Mouse (Mus musculus) heart, embryonic 15.5 days (tissue): ENCODE measurements at regions not wholly inside any gene's neighbourhood (a gene's known extent, or its start where the extent isn't known, plus 50 kb on each side); places are given as distances from the start of the nearest gene placed in this dataset.

Experiments used
- ATAC-seq: fragments of 200-750 bp; cut with Nextera tagmentation; replicated peaks from 2 replicates; pipeline ENCODE4 v1.8.0; 2017; ENCODE audit warnings: low read depth, moderate TSS enrichment; ENCODE audit not compliant: insufficient number of reproducible peaks, insufficient read depth, low FRiP score
- H3K27ac ChIP-seq: fragments of 300-500 bp; sonication (generic); 2 replicates; pipeline ENCODE4 v1.5.1; 2015; ENCODE audit warnings: mild to moderate bottlenecking, inconsistent platforms
- H3K27me3 ChIP-seq: fragments of 300-500 bp; sonication (generic); 2 replicates; pipeline ENCODE4 v1.6.1; 2015; ENCODE audit warnings: inconsistent platforms
- H3K36me3 ChIP-seq: fragments of 300-500 bp; sonication (generic); 2 replicates; pipeline ENCODE4 v1.6.1; 2015; ENCODE audit warnings: mild to moderate bottlenecking, inconsistent platforms
- H3K4me1 ChIP-seq: fragments of 300-500 bp; sonication (generic); replicated peaks from 2 replicates; pipeline ENCODE4 v1.6.1; 2015; ENCODE audit warnings: inconsistent platforms
- H3K4me2 ChIP-seq: fragments of 300-500 bp; sonication (generic); 2 replicates; pipeline ENCODE4 v1.6.1; 2015; ENCODE audit warnings: inconsistent platforms, mild to moderate bottlenecking, moderate library complexity
- H3K4me3 ChIP-seq: fragments of 300-500 bp; sonication (generic); 2 replicates; pipeline ENCODE4 v1.5.1; 2015; ENCODE audit warnings: mild to moderate bottlenecking, inconsistent platforms
- H3K9ac ChIP-seq: fragments of 300-500 bp; sonication (generic); 2 replicates; pipeline ENCODE4 v1.6.1; 2015; ENCODE audit warnings: mild to moderate bottlenecking, inconsistent platforms
- H3K9me3 ChIP-seq: fragments of 300-500 bp; sonication (generic); replicated peaks from 2 replicates; pipeline ENCODE4 v1.6.1; 2016; ENCODE audit warnings: inconsistent platforms
- WGBS: fragments of 180-500 bp; shearing (Covaris S2); methylation state at CpG from one replicate; pipeline ENCODE4 v1.1.7; 2015; ENCODE audit warnings: mixed read lengths; 5-methylcytosine and 5-hydroxymethylcytosine counted together

- H3K4me3 ChIP-seq: no peak overlapping the region
- WGBS: 84% methylated on average over 10 of the region's 10 CpGs
Observed at GRCm38 (mm10) chr13:54285968-54286367, 85.2 kb upstream of the Cplx2 start.

GRCm38 (mm10) chr13:54286616-54287015, 84.5 kb upstream of the Cplx2 start:
- Histone ChIP-seq H3K4me3 (no peak overlapping the region), H3K4me1 (peaks cover 12% of the 10 kb centered on the region), H3K9ac (no peak overlapping the region), H3K4me2 (no peak overlapping the region), H3K27ac (no peak overlapping the region), H3K36me3 (no peaks in the 10 kb centered on the region), H3K27me3 (peaks cover 15% of the 10 kb centered on the region), H3K9me3 (no peaks in the 10 kb centered on the region)
- WGBS: 83% methylated on average over 11 of the region's 11 CpGs
- ATAC-seq: no peak

More at GRCm38 (mm10) chr13:54285968-54286367, 85.2 kb upstream of the Cplx2 start:
- Histone ChIP-seq H3K4me2 (no peak overlapping the region), H3K27ac (no peak overlapping the region), H3K36me3 (no peaks in the 10 kb centered on the region), H3K9ac (no peak overlapping the region), H3K9me3 (no peaks in the 10 kb centered on the region), H3K4me1 (peaks cover 13% of the 10 kb centered on the region), H3K27me3 (peaks cover 22% of the 10 kb centered on the region)
- no peak for ATAC-seq

GRCm38 (mm10) chr13:54290066-54290465, 81.1 kb upstream of the Cplx2 start:
- no peak overlapping the region for H3K9ac ChIP-seq
- no peak overlapping the region for H3K4me3 ChIP-seq
- H3K27ac ChIP-seq: no peak overlapping the region
- H3K4me1 ChIP-seq: no peaks in the 10 kb centered on the region
- no peaks in the 10 kb centered on the region for H3K36me3 ChIP-seq
- no peaks in the 10 kb centered on the region for H3K9me3 ChIP-seq
- ATAC-seq: no peak
- 0 out of 2 replicates have a peak, but pooled peaks cover 8% of the 10 kb centered on the region for H3K27me3 ChIP-seq
- WGBS: 89% methylated on average over 9 of the region's 9 CpGs
- H3K4me2 ChIP-seq: no peak overlapping the region

DNA sequence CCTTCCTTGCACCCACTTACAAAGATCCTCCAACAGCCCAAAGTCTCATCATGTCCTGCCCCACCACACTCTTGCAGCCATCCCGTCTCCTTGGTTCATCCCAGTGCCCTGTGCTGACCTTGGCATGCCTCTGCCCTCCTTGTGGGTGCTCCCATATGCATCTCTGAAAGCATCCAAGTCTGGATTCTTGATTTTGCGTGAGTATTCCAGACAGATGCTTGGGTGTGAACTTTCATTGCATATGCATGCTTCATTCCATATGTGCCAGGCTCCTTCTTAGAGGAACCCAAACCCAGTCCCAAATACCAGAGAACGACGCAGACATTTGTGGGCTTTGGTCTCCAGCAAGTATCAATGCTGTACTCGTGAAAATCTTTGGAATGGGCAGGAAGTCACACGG, 78.8 kb upstream of the Cplx2 start:
- ATAC-seq: no peak
- Histone ChIP-seq H3K36me3 (no peaks in the 10 kb centered on the region), H3K9ac (no peak overlapping the region), H3K27me3 (no peaks in the 10 kb centered on the region), H3K4me3 (no peak overlapping the region), H3K4me1 (no peaks in the 10 kb centered on the region), H3K4me2 (no peak overlapping the region), H3K9me3 (no peaks in the 10 kb centered on the region), H3K27ac (no peak overlapping the region)
- 76% methylated on average over 6 of the region's 6 CpGs for WGBS

DNA sequence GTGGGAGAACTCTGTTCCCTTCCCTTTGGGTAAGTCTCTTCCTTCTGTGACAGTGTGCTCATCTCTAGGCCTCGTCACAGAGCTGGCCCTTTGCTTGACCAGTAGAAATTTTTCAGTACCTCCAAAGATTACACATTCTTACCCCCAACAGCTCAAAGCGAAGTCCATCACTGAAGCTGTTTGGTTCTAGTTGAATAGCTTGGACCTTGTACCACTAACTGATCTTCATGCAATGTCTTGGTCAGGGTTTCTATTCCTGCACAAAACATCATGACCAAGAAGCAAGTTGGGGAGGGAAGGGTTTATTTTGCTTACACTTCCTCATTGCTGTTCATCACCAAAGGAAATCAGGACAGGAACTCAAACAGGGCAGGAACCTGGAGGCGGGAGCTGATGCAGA, 78.1 kb upstream of the Cplx2 start:
- Histone ChIP-seq H3K9ac (no peak overlapping the region), H3K36me3 (no peaks in the 10 kb centered on the region), H3K4me1 (no peaks in the 10 kb centered on the region), H3K4me3 (no peak overlapping the region), H3K27ac (no peak overlapping the region), H3K4me2 (no peak overlapping the region), H3K27me3 (no peaks in the 10 kb centered on the region), H3K9me3 (no peaks in the 10 kb centered on the region)
- no peak for ATAC-seq
- WGBS: 82% methylated on average over 3 of the region's 3 CpGs

- Histone ChIP-seq H3K4me2 (no peak overlapping the region), H3K9ac (no peak overlapping the region), H3K27ac (no peak overlapping the region), H3K27me3 (no peaks in the 10 kb centered on the region), H3K9me3 (no peaks in the 10 kb centered on the region), H3K36me3 (no peaks in the 10 kb centered on the region), H3K4me1 (no peaks in the 10 kb centered on the region), H3K4me3 (no peak overlapping the region)
- ATAC-seq: no peak
- 73% methylated on average over 5 of the region's 5 CpGs for WGBS
Observed at GRCm38 (mm10) chr13:54295475-54296259, 75.5 kb upstream of the Cplx2 start.

GRCm38 (mm10) chr13:54296260-54296555, 74.9 kb upstream of the Cplx2 start:
- no peak overlapping the region for H3K4me2 ChIP-seq

GRCm38 (mm10) chr13:54298851-54299250, 72.3 kb upstream of the Cplx2 start:
- Histone ChIP-seq H3K4me1 (peaks cover 13% of the 10 kb centered on the region), H3K4me2 (no peak overlapping the region), H3K36me3 (no peaks in the 10 kb centered on the region), H3K27ac (no peak overlapping the region), H3K4me3 (no peak overlapping the region), H3K9me3 (no peaks in the 10 kb centered on the region), H3K27me3 (no peaks in the 10 kb centered on the region), H3K9ac (no peak overlapping the region)
- ATAC-seq: no peak
- 56% methylated on average over 8 of the region's 8 CpGs for WGBS

More at GRCm38 (mm10) chr13:54296260-54296555, 74.9 kb upstream of the Cplx2 start:
- no peaks in the 10 kb centered on the region for H3K4me1 ChIP-seq
- H3K36me3 ChIP-seq: no peaks in the 10 kb centered on the region
- no peak overlapping the region for H3K4me3 ChIP-seq
- 19% methylated on average over 1 of the region's 1 CpGs for WGBS
- ATAC-seq: no peak
- H3K27me3 ChIP-seq: no peaks in the 10 kb centered on the region
- no peaks in the 10 kb centered on the region for H3K9me3 ChIP-seq
- H3K9ac ChIP-seq: no peak overlapping the region
- H3K27ac ChIP-seq: no peak overlapping the region

- H3K36me3 ChIP-seq: no peaks in the 10 kb centered on the region
- H3K27me3 ChIP-seq: no peaks in the 10 kb centered on the region
- 81% methylated on average over 5 of the region's 5 CpGs for WGBS
- peaks cover 17% of the 10 kb centered on the region for H3K4me1 ChIP-seq
- no peak overlapping the region for H3K27ac ChIP-seq
- ATAC-seq: no peak
- no peaks in the 10 kb centered on the region for H3K9me3 ChIP-seq
- H3K9ac ChIP-seq: no peak overlapping the region
- H3K4me2 ChIP-seq: no peak overlapping the region
- no peak overlapping the region for H3K4me3 ChIP-seq
Observed at GRCm38 (mm10) chr13:54299295-54299694, 71.9 kb upstream of the Cplx2 start.

DNA sequence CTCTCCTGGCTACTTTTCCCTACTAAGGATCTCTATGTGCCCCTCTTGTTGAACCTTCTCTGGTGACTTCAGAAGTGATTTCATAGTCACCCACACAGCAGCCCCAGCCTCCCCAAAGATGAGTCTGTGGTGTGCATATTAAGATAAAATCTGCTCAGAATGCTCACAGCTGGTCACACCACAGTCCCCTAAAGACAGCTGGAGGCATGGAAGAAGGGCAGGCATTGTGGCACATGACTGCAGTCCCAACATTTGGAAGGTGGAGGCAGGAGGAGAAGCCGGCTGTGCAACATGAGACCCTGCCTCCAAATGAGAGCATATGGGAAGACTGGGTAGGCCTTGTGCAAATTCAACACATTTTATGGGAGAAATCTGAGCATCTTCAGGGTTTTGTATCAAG, 70.0 kb upstream of the Cplx2 start:
- WGBS: 55% methylated on average over 1 of the region's 1 CpGs
- H3K4me2 ChIP-seq: no peak overlapping the region
- no peak for ATAC-seq

GRCm38 (mm10) chr13:54301677-54302076, 69.5 kb upstream of the Cplx2 start:
- Histone ChIP-seq H3K36me3 (no peaks in the 10 kb centered on the region), H3K4me3 (peak overlapping the region; percentile 72), H3K9me3 (no peaks in the 10 kb centered on the region), H3K27me3 (no peaks in the 10 kb centered on the region), H3K27ac (no peak overlapping the region; the same call in 1 of the 2 replicates), H3K9ac (no peak overlapping the region), H3K4me1 (peaks cover 19% of the 10 kb centered on the region), H3K4me2 (peak overlapping the region; percentile 85; the same call in 1 of the 2 replicates)
- 35% methylated on average over 6 of the region's 6 CpGs for WGBS
- no peak for ATAC-seq

More for the DNA sequence above, 70.0 kb upstream of the Cplx2 start:
- Histone ChIP-seq H3K9me3 (no peaks in the 10 kb centered on the region), H3K27ac (no peak overlapping the region), H3K27me3 (no peaks in the 10 kb centered on the region), H3K36me3 (no peaks in the 10 kb centered on the region), H3K4me1 (peaks cover 19% of the 10 kb centered on the region), H3K9ac (no peak overlapping the region), H3K4me3 (no peak overlapping the region)
